Mouse (Mus musculus) cerebellum, adult (tissue): ENCODE data around the gene Nxph4.

Experiments
- ATAC-seq: cut with Nextera tagmentation; 2 replicates; pipeline ENCODE4 v1.9.2; 2017; ENCODE audit warnings: mild to moderate bottlenecking, moderate library complexity, mixed read lengths; ENCODE audit not compliant: insufficient number of reproducible peaks, low FRiP score, low TSS enrichment

Gene Nxph4

GRCm38 (mm10) chr10:127492118-127492517, 42.2 kb downstream of the Nxph4 start:
- no peak for ATAC-seq

GRCm38 (mm10) chr10:127491128-127491512, 43.2 kb downstream of the Nxph4 start:
- ATAC-seq, result peak; percentile 76; the same call in 1 of the 2 replicates

GRCm38 (mm10) chr10:127490160-127491127, 43.9 kb downstream of the Nxph4 start:
- peak; percentile 7; the same call in 1 of the 2 replicates for ATAC-seq

GRCm38 (mm10) chr10:127488856-127489255, 45.5 kb downstream of the Nxph4 start:
- no peak for ATAC-seq

GRCm38 (mm10) chr10:127485235-127485634, 49.1 kb downstream of the Nxph4 start:
- ATAC-seq, result no peak

- no peak for ATAC-seq
These were observed 53.2 kb downstream of the Nxph4 start for GRCm38 (mm10) chr10:127480833-127481813.

- ATAC-seq, result no peak
These were observed 55.2 kb downstream of the Nxph4 start for GRCm38 (mm10) chr10:127479131-127479530.

- ATAC-seq, result no peak
These were observed 57.1 kb downstream of the Nxph4 start for GRCm38 (mm10) chr10:127477301-127477700.

GRCm38 (mm10) chr10:127476541-127476940, 57.8 kb downstream of the Nxph4 start:
- no peak for ATAC-seq
